Mouse (Mus musculus) naive thymus-derived CD4-positive, alpha-beta T cell, adult 2 months (primary cell): ENCODE data around the gene Limch1.

Experiments used
- DNase-seq: peaks from one replicate; pipeline ENCODE4 v3.0.0-alpha.2; 2011; ENCODE audit warnings: low read depth

Limch1 gene

DNA sequence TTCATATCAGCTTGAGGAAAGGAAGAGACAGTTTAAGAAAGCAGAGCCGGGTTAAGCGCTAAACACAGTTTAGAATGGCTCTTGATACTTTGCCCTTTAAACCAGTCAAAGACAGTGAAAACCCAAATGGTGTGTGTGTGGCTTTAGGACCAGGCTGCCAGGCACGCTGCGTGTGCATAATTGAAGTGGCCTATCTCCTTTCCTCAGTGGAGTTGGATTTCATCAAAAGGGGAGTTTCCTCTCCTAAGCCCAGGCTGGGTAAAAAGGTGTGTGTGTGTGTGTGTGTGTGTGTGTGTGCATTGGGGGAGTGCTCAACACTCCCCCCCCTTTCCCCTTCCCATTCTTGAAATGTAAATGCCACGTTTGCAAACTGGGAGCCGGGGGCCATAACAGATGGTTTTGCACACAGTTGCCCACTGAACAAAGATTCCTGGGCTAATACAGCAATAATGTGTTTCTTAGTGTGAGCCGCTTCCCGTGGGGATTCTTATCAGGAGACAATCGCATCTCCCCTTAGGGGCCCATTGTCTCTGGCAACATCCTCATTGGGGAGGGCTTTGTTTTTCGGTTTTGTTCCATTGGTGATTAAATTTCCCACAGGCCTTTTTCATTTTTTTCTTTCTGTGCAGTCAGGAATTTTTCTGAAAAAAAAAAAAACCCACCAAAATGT, 2.3 kb downstream of the Limch1 start:
- no peak for DNase-seq

DNA sequence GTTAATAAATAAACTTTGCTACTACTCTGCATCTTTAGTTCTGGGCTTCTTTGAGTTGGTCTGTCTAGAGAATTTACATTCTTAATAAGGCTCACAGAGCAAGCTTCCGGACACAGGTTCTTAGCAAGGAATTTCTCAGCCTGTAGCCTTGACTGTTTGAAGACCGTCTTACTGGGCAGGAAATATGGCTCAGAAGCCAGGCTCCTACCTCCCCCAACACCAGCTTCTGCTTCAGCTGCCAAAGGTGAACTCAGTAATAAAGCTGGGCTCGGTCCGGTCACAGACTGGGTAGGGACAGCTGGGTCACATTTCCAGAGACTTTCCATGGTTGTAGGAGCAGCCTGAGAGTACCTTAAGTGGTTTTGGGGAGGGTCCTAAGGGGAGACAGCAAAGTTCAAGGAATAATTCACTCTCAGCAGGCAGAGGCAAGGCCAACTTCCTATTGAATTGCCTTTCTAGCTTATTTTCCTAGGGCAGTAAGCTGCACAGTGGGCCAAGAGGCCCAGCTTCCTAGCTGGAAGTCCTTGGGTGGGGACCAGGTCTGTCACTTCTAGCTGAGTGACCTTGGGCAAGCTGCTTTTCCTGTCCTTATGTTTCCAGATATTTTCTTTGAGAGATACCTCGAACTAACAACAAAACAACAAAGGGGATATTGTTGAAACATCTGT, 3.0 kb downstream of the Limch1 start:
- DNase-seq, result no peak

DNA sequence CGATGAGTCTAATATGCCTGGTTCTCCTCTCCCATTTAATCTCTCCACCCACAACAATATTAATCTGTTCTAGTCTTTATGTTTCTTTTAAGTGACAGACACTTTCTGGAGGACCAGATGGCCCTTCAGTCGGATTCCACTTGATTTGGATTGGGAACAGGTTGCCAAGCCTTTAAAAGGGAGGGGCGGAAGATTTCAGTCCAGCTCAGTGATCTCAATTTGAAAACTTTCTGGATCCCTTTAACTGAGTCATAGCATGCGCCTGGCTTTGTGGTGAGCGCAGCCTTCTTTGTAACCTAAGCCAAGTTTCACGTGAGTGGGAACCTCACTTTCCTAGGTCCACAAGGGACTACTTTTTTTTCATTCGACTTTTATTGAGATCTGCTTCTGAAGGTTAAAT, 5.0 kb downstream of the Limch1 start:
- DNase-seq, result no peak

DNA sequence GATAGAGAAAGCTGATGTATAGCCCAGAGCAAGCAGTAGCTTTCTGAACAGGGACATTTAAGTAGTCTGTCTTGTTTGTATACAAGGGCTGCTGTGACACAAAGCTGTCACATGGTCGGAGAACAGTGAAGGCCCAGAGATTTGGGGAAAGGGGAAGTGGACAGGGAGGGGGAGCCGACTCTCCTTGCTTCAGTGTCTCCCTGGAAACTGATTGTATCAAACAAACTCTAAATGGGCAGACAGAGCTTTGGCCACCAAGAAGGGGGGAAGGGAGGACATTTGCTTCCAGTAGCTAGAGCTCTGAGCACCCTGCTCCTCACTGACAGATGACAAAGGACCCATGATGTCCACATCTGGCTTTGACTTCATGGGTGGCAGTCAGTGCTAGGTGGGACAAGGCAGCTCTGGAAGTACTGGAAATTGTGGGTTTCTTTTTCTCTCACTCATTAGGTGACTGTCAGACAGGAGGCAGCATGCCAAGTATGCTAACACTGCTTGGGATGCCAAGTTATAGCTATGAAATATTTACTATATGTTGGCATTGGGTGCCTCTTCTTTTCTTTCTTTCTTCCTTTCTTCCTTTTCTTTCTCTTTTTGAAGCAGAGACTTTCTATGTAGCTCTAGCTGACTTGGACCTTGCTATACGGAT, 5.8 kb downstream of the Limch1 start:
- DNase-seq, result no peak

DNA sequence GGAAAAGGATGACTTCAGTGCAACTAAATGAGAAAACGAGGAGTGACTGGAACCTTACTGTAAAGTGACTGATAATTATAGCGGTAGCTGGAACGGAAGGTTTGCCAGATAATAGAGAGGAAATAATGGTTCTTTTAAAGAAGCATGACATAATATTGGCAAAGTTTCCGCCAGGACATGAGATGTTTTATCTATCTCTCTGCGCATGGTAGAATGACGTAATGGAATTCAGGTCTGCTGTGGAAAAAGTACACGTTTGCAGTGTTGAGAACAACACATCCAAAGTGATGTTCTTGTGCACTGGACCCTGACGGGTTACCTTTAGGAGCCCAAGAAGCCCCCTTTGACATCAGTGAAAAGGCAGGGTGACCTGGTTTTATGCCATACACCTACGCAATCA, 8.0 kb downstream of the Limch1 start:
- DNase-seq, result no peak

DNA sequence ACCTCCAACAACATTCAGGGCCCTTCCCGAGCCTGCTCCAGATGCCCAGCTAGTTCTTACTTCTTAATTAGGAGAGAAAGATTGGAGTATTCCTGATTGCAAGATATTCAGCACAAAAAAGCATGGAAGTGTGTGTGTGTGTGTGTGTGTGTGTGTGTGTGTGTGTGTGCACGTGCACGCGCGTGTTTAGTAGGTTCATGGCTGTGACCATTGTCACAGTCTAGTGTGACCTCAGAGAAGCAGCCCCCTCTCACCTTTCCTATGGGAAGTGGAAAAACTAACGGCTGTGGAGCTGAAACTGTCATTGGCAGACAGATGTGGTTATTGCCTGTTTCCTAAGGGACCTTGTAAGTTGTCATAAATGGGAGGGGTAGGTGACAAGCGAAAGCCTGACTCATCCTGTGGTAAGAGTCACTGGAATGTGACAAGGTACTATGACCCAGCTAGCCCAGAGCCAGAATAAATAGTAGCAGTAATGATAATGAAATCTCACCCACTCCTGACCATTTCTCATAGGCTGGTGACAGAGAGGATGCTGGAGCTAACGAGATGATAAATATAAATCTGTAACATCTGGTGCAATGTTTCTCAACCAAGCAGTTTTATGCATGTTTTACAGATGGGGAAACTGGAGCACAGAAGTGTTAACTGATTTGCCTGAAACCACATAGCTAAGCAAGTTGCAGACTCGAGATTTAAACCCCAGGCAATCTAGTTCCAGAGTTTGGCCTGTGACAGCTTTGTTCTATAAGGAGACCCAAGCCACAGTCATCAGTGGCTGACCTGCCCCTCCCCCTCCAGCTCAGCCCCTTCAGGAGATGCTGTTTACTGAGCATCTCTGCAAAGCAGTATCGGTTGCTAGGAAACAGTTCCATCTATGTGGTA, 11.4 kb downstream of the Limch1 start:
- no peak for DNase-seq

DNA sequence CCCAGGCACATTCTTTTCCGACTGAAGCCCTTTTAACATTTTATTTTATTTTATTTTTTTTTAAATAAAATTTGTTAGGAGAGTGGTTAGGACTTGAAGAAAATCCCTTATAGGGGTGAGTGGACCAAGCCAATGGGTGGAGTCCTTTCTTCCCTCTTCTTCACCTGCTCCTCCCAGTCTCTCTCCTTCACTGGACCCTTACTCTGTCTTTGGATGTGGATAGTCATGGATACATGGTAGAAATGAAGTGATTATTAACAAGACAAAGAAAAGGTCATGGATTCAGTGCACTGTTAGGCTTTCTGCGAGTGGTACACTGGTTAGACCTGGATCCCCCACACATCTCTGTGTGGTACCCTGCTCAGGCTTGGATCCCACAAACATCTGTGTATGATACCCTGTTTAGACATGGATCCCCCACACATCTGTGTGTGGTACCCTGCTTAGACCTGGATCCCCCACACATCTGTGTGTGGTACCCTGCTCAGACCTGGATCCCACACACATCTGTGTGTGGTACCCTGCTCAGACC, 12.1 kb downstream of the Limch1 start:
- no peak for DNase-seq

DNA sequence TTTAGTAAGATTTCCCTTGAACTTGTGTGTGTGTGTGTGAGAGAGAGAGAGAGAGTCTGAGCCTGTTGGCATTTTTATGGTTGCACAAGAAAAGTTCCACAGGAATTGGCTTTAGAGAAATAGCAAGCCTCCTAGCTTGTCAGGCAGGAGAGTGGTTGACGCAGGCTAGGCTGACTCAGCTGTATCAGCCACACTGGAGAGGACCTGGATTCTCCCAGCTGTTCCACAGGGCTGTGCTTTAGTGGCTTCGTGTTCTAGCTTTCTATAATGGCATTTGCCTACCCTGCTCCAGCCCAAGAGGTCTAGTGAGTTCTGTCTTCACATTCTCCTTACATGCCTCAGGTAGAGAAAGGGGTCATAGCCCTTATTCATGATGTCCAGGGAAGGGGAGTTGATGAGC, 13.7 kb downstream of the Limch1 start:
- DNase-seq, result no peak

DNA sequence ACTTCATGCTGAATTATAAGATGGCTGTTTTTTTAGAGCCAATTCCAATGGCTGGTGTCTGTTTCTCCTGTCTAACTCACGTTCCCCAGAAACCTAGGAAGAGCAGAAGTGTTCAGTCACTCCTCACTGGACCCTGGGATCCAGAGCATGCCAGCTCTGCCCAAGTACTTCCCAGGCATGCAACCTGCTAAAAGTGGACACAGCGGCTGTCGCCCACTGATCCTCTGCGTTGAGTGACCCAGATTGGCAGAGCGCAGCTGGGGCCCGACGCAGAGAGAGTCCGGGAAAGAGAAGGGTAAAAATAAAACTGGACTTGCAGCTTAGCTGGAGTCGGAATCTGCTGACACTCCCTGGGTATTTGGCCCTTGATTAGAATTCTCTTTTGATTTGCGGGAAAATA, 15.1 kb downstream of the Limch1 start:
- no peak for DNase-seq

DNA sequence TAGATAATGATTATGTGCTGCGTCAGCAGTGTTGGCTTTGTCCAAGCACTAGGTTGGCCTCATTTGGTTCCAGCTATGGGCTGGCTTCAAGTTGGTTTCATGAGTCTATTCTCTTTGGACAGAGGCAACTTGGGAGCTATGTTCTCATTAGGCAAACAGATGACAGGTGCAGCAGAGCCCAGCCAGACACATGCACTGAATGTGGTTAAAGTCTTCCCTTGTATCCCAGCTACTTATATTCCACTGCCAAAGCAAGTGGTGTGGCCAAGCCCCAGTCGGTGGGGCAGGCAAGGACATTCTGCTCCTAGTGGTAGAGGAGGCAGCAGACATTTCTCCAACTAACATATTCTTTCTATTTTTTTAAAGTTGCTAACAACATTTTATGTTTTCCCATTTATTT, 16.4 kb downstream of the Limch1 start:
- no peak for DNase-seq

DNA sequence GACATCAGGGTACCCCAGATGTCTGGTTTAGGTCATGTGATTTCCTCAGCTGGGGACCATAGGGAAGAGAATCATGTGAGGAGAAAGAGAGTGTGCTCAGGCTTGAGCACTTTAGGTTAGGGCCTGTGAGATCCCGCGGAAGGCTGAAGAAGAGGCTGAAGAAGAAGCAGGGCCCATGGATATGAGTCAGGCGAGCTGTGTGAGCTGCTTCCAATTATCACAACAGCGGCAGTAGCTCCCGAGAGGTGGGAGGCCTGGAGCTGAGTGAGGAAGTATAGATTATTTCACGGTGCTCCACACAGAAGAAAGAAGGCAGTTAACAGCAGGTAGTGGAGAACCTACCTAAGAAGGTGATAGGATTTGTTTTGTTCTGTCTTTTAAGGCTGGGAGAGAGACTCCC, 18.5 kb downstream of the Limch1 start:
- DNase-seq, result no peak

DNA sequence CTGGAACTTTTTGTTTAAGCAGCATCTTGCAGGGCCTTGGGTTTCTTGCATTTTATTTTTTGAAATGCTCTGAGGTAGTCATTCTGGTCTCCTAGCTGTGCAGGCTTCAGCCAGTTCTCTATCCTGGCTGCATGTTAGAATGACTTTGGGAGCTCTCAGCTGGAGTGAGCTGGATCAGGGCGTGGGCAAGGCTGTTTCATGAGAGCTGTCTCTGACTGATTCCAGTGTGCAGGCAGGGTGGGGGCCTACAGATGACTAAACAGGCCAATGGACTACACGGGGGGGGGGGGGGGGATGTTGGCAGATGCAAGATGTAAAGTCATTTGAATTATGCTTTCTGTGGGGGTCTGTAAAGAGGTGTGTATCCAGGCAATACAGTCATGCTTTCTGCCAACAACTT, 20.3 kb downstream of the Limch1 start:
- no peak for DNase-seq

DNA sequence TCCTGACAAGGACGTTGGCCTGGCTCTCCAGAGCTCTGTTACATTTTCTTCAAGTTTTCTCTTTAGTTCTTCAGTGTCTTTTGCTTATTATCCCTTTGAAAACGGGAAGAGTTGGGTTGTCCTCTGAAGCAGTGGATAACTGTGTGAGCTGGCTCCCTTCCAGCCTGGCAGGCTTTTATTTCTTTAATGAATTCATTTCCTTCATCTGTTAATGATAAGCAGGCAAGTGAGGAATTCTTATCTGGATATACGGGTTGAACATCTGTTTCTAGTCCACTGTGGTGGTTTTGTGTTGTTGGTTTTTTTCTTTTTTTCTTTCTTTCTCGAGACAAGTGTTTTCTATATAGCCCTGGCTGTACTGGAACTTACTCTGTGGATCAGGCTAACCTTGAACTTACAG, 22.4 kb downstream of the Limch1 start:
- DNase-seq, result no peak

DNA sequence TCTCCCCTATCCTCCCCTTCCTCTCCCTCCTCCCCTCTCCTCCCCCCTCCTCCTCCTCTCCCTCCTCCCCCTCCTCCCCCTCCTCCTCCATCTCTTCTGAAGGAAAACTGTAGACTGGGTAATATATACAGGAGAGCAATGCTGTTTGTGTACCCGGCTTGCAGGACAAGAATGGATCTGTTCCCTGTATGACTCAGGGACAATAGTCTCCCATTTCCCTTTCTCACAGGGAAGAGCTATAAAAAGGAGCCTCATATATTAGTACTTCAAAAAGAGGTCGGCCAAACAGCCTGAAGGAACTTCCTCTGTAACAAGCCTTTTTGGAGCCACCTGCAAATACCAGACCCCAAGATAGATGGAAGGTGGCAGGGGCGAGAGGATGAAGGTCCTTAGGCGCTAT, 23.4 kb downstream of the Limch1 start:
- DNase-seq, result no peak

DNA sequence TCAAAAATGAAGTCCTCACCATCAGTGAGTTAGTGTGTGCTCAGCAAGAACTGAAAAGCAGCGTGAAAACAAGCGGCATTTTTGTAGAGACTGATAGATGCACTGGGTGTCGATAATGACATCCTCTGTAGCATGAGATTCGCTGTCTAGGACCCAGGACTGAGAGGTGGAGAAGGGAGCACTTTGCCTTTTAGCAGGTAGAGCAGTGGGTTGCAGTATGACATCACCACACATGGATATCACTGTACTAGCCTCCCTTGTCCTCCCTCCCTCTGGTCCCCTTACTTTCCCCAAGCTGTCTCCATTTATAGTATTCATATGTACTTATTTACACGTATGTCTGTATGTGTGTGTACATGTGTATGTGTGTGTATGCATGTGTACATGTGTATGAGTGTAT, 23.9 kb downstream of the Limch1 start:
- no peak for DNase-seq

DNA sequence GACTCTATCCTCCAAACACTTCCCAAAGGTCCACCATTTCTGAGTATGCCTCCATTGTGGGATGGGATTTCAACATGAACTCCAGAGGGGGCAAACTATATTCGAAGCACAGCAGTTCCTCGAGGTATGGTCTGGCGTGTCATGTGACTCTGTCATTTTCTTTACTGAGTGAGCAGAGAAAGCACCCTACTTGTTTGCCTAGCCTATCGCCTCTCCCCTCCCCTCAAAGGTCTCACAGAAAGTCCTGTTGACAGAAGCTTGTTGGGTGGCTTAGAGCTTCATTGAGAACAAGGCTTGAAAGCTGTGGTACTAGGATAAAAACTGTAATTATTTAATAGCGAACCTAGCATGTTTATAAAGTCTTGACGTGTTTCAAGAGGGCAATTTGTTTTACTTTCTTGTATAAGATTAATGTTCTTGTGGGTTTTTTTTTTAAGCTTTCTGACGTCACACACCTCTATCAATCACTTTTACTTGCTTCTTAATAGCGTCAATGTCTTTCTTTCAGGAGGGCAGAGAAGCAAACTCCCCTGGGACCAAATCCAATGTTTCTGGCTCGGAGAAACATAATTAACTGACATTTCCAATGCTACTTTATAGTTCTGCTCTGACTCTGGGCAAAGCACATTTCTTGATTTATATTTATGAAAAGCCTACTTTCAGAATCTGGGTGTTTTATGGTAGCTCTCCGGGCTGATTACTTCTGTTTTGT, 32.5 kb downstream of the Limch1 start:
- no peak for DNase-seq

DNA sequence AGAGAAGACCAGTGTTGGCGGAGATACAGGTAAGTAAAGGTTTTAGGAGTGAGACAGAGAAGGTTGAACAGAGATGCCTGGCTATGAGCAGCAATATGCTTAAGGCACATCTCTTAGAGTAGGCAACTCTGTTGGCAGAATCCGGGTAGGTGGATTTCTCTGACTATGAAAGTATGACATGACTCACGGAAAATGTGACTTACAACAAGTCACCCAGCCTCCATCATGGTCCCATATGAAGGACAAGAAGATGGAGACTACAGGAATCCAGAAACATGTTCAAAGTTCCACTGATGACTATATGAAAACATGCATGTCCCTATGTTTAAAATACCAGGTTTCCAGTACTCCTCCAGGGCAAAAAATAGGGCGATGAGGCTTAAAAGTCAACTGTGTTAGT, 34.7 kb downstream of the Limch1 start:
- no peak for DNase-seq

DNA sequence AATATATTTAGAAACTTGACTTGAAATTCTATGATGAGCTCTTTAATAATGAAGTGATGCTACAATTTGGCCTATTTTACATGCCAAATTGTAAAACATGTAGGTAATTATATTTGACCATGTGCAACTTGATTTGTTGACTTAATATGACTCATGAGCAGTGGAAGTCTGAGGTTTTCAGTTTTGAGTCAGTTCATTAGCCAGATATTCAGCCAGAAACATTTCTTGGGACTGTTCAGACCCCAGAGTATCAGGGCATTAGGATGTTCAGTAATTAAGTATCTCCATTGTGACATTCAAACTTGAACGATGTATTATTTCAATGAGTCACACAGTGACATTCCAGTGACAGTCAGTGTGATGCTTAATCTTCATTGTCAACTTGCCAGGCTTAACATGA, 35.9 kb downstream of the Limch1 start:
- no peak for DNase-seq

DNA sequence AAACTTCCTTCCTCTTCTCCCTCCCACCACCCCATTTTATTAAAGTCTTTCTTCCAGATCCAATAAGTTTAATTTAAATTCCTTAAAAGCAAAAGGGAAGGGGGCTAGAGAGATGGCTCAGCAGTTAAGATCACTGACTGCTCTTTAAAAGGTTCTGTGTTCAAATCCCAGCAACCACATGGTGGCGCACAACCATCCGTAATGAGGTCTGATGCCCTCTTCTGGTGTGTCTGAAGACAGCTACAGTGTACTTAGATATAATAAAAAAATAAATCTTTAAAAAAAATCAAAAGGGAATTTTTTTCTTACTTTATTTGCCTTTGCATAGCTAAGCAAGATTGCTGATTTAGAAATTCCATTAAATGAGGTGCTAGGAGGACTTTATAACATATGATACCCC, 37.2 kb downstream of the Limch1 start:
- no peak for DNase-seq

DNA sequence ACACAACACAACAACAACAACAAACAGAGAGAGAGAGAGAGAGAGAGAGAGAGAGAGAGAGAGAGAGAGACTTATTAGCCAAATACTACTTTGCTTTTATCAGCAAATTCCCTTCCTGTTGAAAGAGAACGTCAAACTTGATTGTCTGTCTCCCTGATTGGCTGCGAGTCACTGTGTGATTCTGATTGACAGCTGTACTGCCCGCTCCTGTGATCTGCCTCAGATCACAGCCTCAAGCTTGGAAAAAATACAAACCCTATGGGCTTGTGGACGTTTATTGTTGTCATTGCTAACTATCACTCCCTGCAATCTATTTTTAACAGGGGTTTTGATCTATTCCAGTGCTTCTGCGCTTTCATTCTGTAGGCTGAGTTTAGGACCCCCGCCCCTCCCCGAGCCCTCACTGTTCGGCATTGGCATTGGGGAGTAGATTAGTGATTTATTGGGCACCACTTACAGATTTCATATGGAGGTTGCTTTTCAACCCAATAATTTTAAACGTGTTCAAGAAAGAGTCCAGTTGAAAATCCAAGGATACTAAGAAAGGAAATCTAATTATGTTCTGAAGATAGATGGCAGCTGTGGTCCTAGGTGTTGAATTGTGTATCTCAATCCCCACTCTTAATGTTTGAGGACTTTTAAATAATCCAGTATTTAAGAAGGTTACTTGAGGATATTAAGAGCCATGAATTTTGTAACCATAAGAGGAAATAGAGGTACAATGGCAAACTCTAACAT, 39.2 kb downstream of the Limch1 start:
- no peak for DNase-seq

DNA sequence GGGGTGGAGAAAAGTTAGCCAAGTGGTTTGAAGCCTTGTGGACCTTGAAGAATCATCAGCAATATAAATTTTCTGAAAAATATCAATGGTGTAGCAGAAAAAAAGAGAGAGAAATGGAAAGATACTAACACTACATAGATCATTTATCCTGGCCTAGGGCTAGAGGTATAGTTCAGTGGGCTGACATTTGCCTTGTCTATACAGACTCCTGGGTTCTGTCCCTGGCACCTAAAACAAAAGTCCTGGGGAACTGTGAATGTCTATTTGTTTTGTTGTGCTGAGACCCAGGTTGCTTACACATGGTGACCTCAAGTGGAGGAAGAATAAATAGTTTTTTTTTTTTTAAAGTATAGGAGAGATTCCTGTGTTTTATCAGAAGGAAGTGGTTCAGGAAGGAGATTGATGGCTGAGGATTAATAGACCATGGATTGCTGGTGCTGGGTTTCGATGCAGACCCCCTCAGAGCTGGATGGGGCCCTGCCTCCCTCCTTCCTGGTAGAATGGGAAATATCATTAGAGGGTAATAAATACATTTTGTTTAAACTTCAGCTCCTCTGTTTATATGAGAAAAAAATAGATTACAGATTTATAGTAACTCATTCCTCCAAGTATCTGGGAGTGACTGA, 40.5 kb downstream of the Limch1 start:
- DNase-seq, result no peak
